Comparison of ENCODE assay signal across 16 mouse cellular contexts in genomic region chr6:87127049-87127753, GRCm38 (mm10). TPM values are rescaled to one million over a fixed set of nuclear protein-coding genes. Genes with fewer than 3 reads are reported as not detected.
A peak's percentile ranks its signal among the peaks of the same experiment; 100 is the strongest.
DNase-seq lines count a peak whose midpoint lies in the region; ATAC-seq and TF ChIP-seq lines count a peak whose summit lies in the region.
"Had no signal": no experiment of that assay in that cellular context is flagged by ENCODE, and none has a peak within 500 bp of the region (broad histone marks: within the 10 kb centered on the region; RNA-seq: fewer than 3 reads in every experiment).

No protein-coding gene starts in this region.

- H3K36me3 ChIP-seq in kidney, postnatal 0 days (ENCODE audit: insufficient read depth, low read length), result no peaks in the 10 kb centered on the region
- H3K36me3 ChIP-seq: G1E; hindbrain, embryonic 15.5 days had no signal

- no peak overlapping the region for H3K4me2 ChIP-seq in kidney, postnatal 0 days (ENCODE audit: low read length)
- H3K4me2 ChIP-seq: hindbrain, embryonic 15.5 days had no signal

- peaks cover 7% of the 10 kb centered on the region; the same call in 1 of the 2 replicates for H3K4me1 ChIP-seq in kidney, postnatal 0 days (replicated peaks; ENCODE audit: insufficient read depth, low read length)
- H3K4me1 ChIP-seq: hindbrain, embryonic 15.5 days had no signal

- H3K27me3 ChIP-seq in kidney, postnatal 0 days (ENCODE audit: insufficient read depth, low read length), result no peaks in the 10 kb centered on the region
- H3K27me3 ChIP-seq: hindbrain, embryonic 15.5 days had no signal

- H3K9me3 ChIP-seq in kidney, postnatal 0 days (replicated peaks; ENCODE audit: low read length), result no peaks in the 10 kb centered on the region
- H3K9me3 ChIP-seq: hindbrain, embryonic 15.5 days had no signal

- 0 out of 2 replicates have a peak, but pooled peaks have one; percentile 36 for ATAC-seq in kidney, postnatal 0 days (replicated peaks; ENCODE audit: low FRiP score, low read depth)
- peak; percentile 44; the same call in 1 of the 2 replicates for ATAC-seq in granulocyte monocyte progenitor cell, adult 5-6 weeks (replicated peaks; ENCODE audit: poor library complexity, severe bottlenecking)
- ATAC-seq in monocyte, adult 5-6 weeks (replicated peaks; ENCODE audit: insufficient number of reproducible peaks, low FRiP score, low TSS enrichment, poor library complexity, severe bottlenecking), result no peak; the same call in 1 of the 2 replicates

- WGBS in kidney, postnatal 0 days, result 39% methylated on average over 8 of the region's 8 CpGs

- no peak overlapping the region for H3K27ac ChIP-seq in kidney, postnatal 0 days
- H3K27ac ChIP-seq: forebrain, embryonic 10.5 days; hindbrain, embryonic 15.5 days had no signal

- no peak for TF ChIP-seq CTCF in kidney, postnatal 0 days (IDR thresholded peaks at IDR 0.05; ENCODE audit: low read depth)

- H3K4me3 ChIP-seq in kidney, postnatal 0 days (replicated peaks; ENCODE audit: low read depth, low read length), result no peak overlapping the region
- H3K4me3 ChIP-seq: forebrain, embryonic 10.5 days; hindbrain, embryonic 15.5 days had no signal

- peak; percentile 34 for DNase-seq in kidney, postnatal 0 days (ENCODE audit: low spot score)
- no peak for DNase-seq in kidney, adult 9 months
- peak; percentile 9 for DNase-seq in adipocyte (ENCODE audit: low spot score)
- DNase-seq in lung, postnatal 4 days, result peak; percentile 42 to 55
- DNase-seq in adrenal gland, adult 8-10 months, result no peak
- DNase-seq in layer of hippocampus, postnatal 10 days (ENCODE audit: low spot score in 2 of 2), result no peak
- DNase-seq: adrenal gland, adult 2 months; cerebellum, adult 18-20 months; gastrocnemius, postnatal 25 days; thymus, postnatal 14 days had no signal

- no peak overlapping the region for H3K9ac ChIP-seq in kidney, postnatal 0 days (ENCODE audit: low read depth, low read length)
- H3K9ac ChIP-seq: hindbrain, embryonic 15.5 days had no signal

RNA-seq across cellular contexts. Expression of gene D6Ertd527e, which starts 22.7 kb away (rescaled TPM):
- 0.17 and 0.19 TPM in 2 replicates for polyA plus RNA-seq in kidney, postnatal 0 days (2015; fragmentation: Nextera tagmentation; extraction: Ambion mirVana)
- not detected in 2 replicates for total RNA-seq in granulocyte monocyte progenitor cell, adult 5-6 weeks (2014; fragmentation: Nextera tagmentation)
- not detected in 2 replicates for total RNA-seq in granulocyte monocyte progenitor cell, adult 5-6 weeks (2017)
- under 1 TPM in 2 of 4 experiments, not detected in 2; 0.22 to 0.24 TPM for total RNA-seq in adrenal gland, adult 8-10 months (2022)
- 0.48 to 1.1 TPM (median 0.53 TPM) in 3 replicates for total RNA-seq in monocyte, adult 5-6 weeks (2017)
- total RNA-seq in layer of hippocampus, postnatal 10 days (2021), result not detected
- total RNA-seq: adrenal gland, adult 2 months; gastrocnemius, postnatal 25 days; layer of hippocampus, adult 18-20 months had no signal

Comparison
In these comparisons a context has a peak if more than half of its experiments do, and no peak if none do; other contexts are left out.
1. DNase-seq: peak in kidney, postnatal 0 days (single experiment), adipocyte (single experiment) and lung, postnatal 4 days (2 of 2); none in kidney, adult 9 months (single experiment), adrenal gland, adult 8-10 months (single experiment) and layer of hippocampus, postnatal 10 days (0 of 2).